Mouse (Mus musculus) cerebellum, postnatal 10 days (tissue): ENCODE measurements around the gene Mgat4c.
"Not testable (repeated sequence)": the region's sequence is repeated elsewhere in the genome, so short reads cannot be mapped to it uniquely, and the experiment has no call there.

Source experiments
- DNase-seq, 2 experiments: peaks; one replicate each; pipeline ENCODE4 v3.0.0; 2021; ENCODE audit warnings: mixed read lengths in 2 of 2

The Mgat4c gene

GRCm38 (mm10) chr10:102154865-102155264, 473.6 kb downstream of the Mgat4c start:
- peak; percentile 57 to 68 for DNase-seq

GRCm38 (mm10) chr10:102155853-102156252, 474.6 kb downstream of the Mgat4c start:
- peak; percentile 19 to 27 for DNase-seq

- peak; percentile 33 to 48 for DNase-seq
These were observed 477.5 kb downstream of the Mgat4c start for GRCm38 (mm10) chr10:102158809-102159208.

DNA sequence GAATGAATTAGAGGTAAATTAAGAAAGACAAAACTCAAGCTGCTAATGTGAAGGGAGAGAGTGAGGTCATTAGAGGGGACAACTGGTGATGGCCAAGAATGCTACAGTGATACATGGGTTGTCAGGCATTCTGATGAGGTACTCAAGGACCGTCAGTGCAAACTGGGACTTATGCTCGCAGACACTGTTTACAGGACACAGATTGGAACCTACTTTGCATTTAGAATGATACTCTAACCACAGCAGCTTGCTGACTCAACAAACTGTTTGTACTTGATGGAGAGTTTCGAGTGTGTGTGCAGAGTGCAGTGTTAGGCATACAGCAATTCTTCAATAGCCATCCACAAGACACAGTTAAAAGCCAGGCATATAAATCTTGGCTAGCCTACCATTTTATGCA, 503.4 kb downstream of the Mgat4c start:
- DNase-seq: no peak

- no peak for DNase-seq
These were observed 510.4 kb downstream of the Mgat4c start for GRCm38 (mm10) chr10:102191646-102192045.

- no peak for DNase-seq
These were observed 515.6 kb downstream of the Mgat4c start for GRCm38 (mm10) chr10:102196850-102197249.

GRCm38 (mm10) chr10:102238558-102239211, 557.4 kb downstream of the Mgat4c start:
- DNase-seq: no peak

DNA sequence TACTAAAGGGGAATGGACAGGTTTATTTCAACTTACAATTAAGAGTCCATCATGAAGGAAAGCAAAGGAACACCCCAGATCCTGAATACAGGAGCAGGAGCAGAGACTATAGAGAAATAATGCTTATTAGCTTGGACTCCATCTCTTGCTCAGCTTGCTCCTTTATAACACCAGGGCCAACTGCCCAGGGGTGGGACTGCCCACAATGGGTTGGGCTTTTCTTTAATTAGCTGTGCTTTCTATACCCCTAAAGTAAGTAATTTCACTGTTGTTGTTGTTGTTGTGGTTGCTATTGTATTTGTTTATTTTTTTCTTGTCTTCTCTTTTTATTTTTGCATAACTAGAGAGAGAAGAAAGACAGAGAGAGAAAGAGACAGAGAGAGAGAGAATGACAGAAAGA, 562.6 kb downstream of the Mgat4c start:
- peak in 1 of 2 experiments; percentile 4 for DNase-seq

GRCm38 (mm10) chr10:102244601-102245000, 563.3 kb downstream of the Mgat4c start:
- DNase-seq: peak; percentile 2

- no peak for DNase-seq
These were observed 564.0 kb downstream of the Mgat4c start for GRCm38 (mm10) chr10:102245269-102245668.

GRCm38 (mm10) chr10:102308892-102309479, 627.7 kb downstream of the Mgat4c start:
- no peak for DNase-seq

GRCm38 (mm10) chr10:102365685-102366381, 684.5 kb downstream of the Mgat4c start:
- DNase-seq: no peak

DNA sequence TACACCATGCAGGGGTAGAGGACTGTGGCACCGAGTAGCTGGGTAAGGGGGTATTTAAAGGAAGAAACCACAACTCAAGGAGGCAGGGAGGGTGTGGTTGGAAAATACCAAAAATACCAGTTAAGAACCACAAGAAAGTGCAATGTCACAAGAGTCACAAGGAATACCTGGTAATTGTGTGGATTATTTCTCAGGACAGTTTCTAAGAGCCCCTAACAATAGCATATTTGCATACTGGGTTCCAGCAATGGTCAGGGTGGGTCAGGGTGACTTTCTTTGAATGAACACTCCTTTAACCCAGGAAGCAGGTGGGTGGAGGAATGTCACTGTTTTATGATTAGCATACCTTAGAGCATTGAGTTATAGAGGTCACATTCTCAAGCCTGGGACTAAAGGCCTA, 689.3 kb downstream of the Mgat4c start:
- DNase-seq: no peak

GRCm38 (mm10) chr10:102372111-102372510, 690.8 kb downstream of the Mgat4c start:
- no peak for DNase-seq

GRCm38 (mm10) chr10:102374061-102374460, 692.8 kb downstream of the Mgat4c start:
- DNase-seq: no peak

DNA sequence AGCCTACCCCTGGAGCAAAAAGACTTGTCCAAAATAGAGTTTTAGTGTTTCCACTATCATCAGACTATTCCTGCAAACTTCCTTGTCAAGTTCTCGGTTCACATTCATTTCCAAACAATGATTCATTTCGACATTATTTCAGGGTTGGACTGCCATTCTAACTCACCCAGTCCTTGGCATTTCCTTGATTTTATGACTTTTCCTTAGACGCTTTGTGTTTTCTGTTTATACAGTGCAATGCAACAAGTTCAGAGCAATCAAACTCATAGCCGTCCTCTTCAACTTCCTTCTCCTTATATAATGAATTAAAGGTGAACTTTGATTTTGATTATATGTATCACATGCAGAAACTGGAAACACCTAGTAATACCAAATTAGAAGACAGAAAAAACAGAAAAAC, 696.1 kb downstream of the Mgat4c start:
- no peak for DNase-seq

- no peak for DNase-seq
These were observed 707.9 kb downstream of the Mgat4c start for GRCm38 (mm10) chr10:102389223-102389622.

DNA sequence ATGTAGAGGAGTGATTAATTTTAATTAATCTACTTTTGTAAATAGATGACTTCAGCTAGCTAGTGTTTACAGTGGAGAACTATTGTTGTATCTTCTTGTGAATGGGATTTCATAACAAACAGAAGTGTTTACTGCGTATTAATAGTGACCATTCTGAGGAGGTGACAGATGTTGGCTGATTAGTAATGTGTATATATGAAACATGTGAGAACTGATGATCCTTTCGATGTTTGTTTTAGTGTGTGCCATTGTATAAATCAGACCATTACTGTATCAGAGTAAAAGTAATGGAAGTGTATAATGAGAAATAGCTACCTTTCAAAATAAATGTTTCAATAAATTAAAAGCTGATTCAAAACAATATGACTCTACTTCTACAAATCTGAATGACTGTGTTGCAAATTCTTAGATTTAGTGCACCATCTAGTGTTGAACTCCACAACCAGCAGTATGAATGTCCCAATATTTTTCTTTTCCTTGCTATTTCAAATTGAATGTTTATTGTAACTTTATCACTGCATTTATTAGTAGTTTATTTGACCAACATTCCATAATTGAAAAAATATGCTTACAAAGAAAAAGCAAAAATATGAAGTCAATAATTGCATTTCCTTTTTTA, 736.5 kb downstream of the Mgat4c start:
- peak in 1 of 2 experiments; percentile 12 for DNase-seq

DNA sequence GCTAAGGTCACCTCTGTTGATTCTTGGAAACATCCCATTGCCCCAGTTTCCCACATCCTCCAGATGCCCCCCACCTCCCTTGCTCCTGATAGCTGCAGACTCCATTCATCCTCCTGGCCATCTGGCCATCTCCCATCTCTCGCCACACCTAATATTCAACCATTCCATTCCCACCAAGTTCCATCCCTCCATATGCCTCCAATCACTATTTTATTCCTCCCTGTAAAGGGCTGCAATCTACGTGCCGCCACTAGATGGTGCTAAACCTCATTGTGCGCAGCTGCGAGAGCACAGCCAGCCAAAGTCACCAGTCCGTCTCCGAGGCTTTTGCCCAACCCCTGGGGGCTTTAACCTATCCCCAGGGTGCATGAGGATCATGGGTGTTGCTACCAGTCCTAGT, 753.8 kb downstream of the Mgat4c start:
- DNase-seq: peak; percentile 62 to 66

DNA sequence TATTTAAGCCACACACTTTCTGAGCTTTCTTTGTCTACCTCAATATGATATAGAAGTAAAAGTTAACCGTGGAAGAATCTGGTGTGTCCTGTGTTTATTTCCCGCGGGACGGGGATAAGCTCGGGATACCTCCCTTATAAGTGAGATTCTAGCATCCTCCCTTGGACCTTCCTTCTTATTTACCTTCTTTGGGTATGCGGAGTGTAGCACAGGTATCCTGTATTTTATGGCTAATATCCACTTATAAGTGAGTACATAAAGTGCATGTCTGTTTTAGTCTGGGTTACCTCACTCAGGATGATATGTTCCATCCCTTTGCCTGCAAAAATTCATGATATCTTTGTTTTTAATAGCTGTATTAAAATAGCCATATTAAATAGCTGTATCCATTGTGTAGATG, 754.2 kb downstream of the Mgat4c start:
- not testable (repeated sequence) for DNase-seq
